Mouse (Mus musculus): ENCODE data around the gene Mov10. TPM values are rescaled to one million over a fixed set of nuclear protein-coding genes. Genes with fewer than 3 reads are reported as not detected.
"Not testable (repeated sequence)": the region's sequence is repeated elsewhere in the genome, so short reads cannot be mapped to it uniquely, and the experiment has no call there.

Gene Mov10
- total RNA-seq (2014; fragmentation: Nextera tagmentation) (12.2 and 13.9 TPM in 2 replicates), total RNA-seq (2017) (2.4 TPM in 2 replicates)

DNA sequence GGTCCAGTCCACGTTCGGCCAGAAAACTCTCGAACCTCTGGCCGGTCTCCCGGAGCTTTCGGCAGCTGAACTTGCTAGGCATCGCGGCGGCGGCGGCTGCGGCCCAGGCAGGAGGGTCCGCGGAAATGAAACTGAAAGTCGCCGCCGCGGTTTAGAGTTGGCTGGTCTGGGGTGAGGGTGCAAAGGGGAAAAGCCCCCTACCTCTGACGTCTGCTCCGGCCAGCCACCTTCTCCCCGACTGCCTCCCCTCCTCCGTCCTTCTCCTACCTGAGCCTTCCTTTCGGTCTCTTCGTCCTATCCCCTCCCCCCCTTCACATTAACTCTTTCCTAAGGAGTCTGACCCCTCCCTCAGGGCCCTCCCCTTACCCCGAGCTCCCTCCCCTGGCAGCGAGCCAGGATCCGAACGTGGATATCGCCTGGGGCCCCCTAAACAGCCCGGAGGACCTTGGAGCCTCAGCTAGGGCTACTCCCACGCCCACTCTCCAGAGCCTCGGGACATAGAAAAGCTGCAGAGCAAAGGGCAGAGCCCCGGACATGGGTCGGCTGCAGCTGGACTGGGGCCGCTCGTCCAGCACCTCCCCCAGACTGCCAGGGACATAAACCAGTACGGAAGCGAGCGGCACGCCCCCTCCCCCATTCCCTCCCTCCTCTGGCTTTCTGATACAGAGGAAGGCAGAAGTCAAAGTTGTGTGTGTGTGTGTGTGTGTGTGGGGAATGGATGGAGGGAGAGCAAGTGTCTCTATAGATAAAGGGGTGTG is at the start of gene Mov10:
Gene Mov10, minus strand, starts transcription at position 573 of the 758 bp plus-strand sequence.
- ATAC-seq (replicated peaks; ENCODE audit: poor library complexity, severe bottlenecking), result peak; percentile 76

DNA sequence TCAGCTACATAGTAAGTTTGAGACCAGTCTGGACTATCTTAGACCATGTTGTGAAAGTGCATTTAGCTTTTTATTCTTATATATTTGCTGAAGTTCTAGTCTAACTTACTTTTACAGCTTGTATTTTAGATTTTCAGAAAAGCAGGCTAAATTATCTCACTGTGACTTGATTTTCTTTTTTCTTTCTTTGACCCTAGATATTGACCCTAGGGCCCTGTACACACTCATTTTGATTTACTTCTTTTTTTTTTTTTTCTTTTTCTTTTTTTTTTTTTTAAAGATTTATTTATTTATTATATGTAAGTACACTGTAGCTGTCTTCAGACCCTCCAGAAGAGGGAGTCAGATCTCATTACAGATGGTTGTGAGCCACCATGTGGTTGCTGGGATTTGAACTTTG is 48.3 kb upstream of the Mov10 start:
- not testable (repeated sequence) for ATAC-seq (replicated peaks; ENCODE audit: poor library complexity, severe bottlenecking)

DNA sequence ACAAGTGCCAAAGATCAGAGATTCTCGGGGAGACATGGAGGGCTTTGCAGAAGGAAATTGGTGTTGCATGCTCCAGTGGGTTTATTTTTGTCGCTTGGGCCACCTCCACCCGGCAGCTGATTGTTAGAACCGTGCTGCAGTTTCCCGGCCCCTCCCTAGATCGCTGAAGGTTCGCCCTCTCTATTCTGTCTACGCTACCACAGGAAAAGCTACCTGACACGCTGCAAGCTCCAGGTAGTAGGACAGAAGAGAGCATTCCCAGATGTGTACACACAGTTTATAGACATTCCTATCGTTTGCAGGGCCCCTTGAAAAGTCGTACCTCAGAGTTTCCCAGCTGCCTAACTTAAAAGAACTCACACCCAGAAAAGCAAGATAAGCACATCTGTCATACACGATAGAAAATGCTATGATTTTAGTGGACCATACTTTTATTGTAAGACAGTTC is 47.0 kb upstream of the Mov10 start:
- peak; percentile 5 for ATAC-seq (replicated peaks; ENCODE audit: poor library complexity, severe bottlenecking)

DNA sequence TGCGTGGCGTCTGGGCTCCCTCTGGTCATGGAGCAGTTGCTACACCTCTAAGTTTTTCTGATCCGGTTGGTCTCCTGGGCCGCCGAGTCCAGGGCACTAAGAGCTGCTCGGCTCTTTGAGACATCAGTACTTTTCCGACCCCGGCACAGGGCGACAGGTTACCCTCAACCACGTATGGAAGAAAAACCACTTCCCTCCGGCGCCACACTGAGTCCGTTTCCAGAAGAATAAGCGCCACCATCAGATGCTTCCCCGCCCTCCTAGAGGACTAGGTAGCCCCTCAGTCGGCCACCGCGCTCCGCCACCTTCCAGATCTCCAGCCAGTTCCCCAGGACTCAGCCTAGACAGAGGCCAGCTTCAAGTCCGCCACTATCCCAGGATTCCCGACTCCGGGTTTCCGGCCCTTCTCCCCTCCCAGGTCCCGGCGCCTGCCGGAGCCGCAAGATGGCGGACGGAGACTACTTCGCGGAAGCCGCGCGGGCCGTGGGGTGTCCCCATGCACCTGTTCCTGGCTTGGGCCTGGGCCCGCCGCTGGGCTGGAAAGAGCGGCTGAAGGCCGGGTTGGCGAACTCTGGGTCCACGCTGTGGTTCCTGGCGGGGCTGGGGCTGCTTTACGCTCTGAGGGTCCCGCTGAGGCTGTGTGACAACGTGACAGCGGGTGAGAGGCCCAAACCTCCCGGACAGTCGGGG is 46.4 kb upstream of the Mov10 start:
- ATAC-seq (replicated peaks; ENCODE audit: poor library complexity, severe bottlenecking), result peak; percentile 65

DNA sequence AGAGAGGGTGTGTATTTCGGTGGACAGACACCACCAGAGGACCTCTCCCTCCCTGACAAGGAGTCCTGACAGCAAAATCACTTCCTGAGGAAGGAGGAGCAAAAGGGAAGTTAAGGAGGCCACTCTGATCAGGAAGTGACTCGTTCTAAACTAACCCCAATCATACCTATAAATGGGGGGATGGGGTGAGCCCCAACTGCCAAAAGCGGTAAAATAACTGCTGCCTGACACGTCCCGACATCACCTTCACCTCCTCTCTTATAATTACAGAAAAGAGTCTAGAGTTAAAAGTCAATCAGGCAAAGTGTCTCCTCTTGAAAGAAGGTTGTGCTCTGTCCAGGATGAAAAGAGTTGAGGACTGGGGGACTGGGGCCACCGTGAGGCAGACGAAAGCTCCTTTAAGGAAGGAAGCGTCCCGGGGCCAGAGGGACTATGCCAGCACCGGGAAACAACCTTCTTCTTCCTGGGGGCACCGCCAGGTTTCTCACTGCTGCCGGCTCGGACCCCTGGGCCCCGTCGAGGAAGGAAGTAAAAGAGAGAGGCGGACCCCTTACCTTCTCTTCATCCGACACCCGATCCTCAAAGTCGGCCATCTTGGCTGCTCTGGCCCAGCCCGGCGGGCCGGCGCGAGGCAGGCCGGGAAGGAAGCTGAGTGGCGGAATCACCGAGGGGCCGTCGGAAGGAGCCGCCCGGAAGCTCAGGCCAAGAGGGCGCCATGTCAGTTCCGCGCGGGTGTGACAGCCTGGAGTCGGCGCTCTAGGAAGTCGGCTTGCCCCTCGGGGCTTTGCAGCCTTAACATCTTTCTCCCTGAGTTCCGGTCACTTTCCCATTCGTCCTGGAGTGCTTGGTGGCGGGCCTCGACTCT is 45.7 kb upstream of the Mov10 start, which contains the start of the genes St7l and Capza1:
Gene St7l, plus strand, starts transcription at position 220 of the 865 bp plus-strand sequence.
Gene Capza1, minus strand, starts transcription at position 720 of the 865 bp plus-strand sequence.
- ATAC-seq (replicated peaks; ENCODE audit: poor library complexity, severe bottlenecking), result peak; percentile 80

- ATAC-seq (replicated peaks; ENCODE audit: poor library complexity, severe bottlenecking), result no peak
Observed at GRCm38 (mm10) chr3:104858560-104858959, 40.2 kb upstream of the Mov10 start.

DNA sequence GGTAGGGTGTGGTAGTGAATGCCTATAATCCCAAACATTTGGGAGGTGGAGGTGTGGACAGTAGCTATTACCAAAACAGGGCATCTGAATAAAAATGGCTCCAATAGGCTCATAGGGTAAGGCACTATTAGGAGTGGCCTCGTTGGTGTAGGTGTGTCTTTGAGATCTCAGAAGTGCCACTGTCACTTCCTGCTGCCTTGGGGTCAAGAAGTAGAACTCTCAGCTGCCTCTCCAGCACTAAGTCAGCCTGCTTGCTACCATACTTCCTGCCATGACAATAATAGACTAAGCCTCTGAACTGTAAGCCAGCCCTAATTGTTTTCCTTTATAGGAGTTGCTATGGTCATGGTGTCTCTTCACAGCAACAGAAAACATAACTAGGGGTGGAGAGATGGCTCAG is 37.7 kb upstream of the Mov10 start:
- ATAC-seq (replicated peaks; ENCODE audit: poor library complexity, severe bottlenecking), result peak; percentile 9

- ATAC-seq (replicated peaks; ENCODE audit: poor library complexity, severe bottlenecking), result no peak
Observed at GRCm38 (mm10) chr3:104854866-104855265, 36.5 kb upstream of the Mov10 start.

GRCm38 (mm10) chr3:104854465-104854864 is 36.1 kb upstream of the Mov10 start:
- ATAC-seq (replicated peaks; ENCODE audit: poor library complexity, severe bottlenecking), result no peak

- no peak for ATAC-seq (replicated peaks; ENCODE audit: poor library complexity, severe bottlenecking)
Observed at GRCm38 (mm10) chr3:104846601-104847000, 28.2 kb upstream of the Mov10 start.

DNA sequence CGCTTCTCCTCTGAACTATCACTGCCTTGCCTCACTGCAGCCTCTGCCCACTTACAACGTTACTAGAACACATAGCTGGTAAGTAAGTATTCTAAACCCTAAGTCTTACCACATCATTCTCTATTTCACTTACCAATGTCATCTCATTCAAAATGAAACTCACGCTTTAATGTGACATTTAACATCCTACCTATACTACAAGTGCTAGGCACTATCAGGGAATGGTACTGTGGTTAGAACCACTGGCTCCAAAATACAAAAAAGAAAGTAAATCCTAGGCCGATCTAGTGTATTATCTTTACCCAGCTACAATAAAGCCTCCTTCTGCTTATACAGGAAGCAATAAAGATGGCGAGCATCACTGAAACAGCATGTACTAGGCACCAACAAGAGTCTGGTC is 22.7 kb upstream of the Mov10 start:
- no peak for ATAC-seq (replicated peaks; ENCODE audit: poor library complexity, severe bottlenecking)

- ATAC-seq (replicated peaks; ENCODE audit: poor library complexity, severe bottlenecking), result no peak
Observed at GRCm38 (mm10) chr3:104835797-104836196, 17.4 kb upstream of the Mov10 start.

DNA sequence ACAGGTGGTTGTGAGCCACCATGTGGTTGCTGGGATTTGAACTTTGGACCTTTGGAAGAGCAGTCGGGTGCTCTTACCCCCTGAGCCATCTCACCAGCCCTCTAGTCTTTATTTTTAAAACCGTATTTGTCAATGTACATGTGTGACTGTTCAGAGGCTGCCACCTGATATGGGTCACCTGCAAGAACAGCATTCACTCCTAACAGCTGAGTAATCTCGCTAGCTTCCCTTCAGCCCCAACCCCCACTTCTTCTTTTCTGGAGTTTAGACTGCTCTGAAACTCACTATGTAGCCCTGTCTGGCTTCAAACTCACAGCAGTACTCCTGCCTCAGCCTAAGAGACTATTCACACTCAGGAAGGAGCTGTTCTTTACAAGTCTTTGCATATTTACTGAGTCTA is 4.0 kb upstream of the Mov10 start:
- no peak for ATAC-seq (replicated peaks; ENCODE audit: poor library complexity, severe bottlenecking)

- ATAC-seq (replicated peaks; ENCODE audit: poor library complexity, severe bottlenecking), result no peak
Observed at GRCm38 (mm10) chr3:104820426-104820825, 2.1 kb upstream of the Mov10 start.

DNA sequence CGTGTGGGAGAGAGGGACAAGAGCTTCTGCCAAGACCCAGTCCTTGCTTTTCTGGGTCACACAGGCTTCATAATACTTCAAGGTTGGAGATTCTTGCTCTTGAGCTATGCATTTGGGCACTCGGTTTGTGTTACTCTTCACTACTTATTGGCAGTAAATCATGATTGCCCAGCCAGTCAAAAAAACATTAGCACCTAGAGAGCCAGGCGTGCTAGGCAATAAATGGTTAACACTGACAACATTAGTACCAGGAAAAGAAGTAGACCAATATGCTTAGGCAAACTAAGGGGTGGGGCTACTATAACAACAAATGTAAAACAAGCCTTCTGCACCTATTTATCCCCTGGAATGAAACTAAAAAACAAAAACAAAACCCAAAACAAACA is 379 bp upstream of the Mov10 start:
- ATAC-seq (replicated peaks; ENCODE audit: poor library complexity, severe bottlenecking), result no peak

DNA sequence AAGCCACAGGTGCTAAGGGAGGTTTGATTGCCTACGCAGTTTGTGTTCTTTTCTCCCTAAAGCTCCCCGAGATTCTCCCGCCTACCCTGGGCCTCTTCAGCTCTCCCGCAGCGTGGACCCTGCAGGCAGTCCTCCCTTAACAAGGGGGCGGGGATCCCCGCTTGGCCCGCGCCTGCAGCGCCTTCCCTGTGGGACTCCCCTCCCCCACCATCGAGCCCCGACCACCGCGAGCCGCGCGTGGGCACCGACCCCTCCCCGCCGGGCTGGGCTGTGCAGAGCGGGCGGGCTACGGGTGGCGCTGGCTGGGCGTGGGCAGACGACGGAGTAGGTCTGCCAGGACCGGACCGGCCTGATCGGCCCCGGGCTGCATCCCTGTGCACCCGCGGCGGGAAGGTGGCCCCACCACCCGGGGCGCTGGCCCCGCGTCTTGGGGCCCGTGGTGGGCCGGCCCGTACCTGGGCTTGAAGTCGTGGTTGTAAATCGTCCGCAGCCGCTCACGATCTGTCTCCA is 827 bp downstream of the Mov10 start:
- peak; percentile 39 for ATAC-seq (replicated peaks; ENCODE audit: poor library complexity, severe bottlenecking)

DNA sequence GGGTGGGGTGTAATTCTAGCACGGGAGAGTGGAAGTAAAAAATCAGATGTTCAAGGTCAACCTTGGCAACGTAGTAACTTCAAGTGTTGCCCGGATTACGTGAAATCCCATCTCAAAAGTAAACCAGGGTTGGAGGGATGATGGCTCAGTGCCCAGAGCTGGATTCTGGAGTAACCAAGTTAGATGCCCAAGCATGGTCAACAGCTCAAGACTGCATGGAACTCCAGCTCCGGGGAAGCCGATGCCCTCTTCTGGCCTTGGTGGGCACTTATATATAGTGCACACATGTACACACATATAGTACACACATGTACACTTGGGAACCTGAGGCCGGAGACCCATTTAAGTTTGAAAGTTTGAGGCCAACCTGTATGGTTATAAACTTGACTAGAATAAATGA is 2.2 kb downstream of the Mov10 start:
- no peak for ATAC-seq (replicated peaks; ENCODE audit: poor library complexity, severe bottlenecking)

- ATAC-seq (replicated peaks; ENCODE audit: poor library complexity, severe bottlenecking), result no peak
Observed at GRCm38 (mm10) chr3:104815346-104815745, 3.0 kb downstream of the Mov10 start.

- no peak for ATAC-seq (replicated peaks; ENCODE audit: poor library complexity, severe bottlenecking)
Observed at GRCm38 (mm10) chr3:104814746-104815145, 3.6 kb downstream of the Mov10 start.

DNA sequence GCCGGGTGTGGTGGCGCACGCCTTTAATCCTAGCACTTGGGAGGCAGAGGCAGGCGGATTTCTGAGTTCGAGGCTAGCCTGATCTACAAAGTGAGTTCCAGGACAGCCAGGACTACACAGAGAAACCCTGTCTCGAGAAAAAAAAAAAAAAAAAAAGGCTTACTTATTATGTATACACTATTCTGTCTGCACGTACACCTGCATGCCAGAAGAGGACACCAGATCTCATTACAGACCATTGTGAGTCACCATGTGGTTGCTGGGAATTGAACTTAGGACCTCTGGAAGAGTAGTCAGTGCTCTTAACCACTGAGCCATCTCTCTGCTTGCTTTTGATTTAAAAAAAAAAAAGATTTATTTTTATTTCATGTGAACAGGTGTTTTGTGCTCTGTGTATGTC is 5.1 kb downstream of the Mov10 start:
- ATAC-seq (replicated peaks; ENCODE audit: poor library complexity, severe bottlenecking), result not testable (repeated sequence)
